Mouse (Mus musculus): Measurements from ENCODE around the gene Batf3.

- no peak for TF ChIP-seq CTCF (IDR thresholded peaks at IDR 0.05; ENCODE audit: low read depth)
- TF ChIP-seq EP300 (IDR thresholded peaks at IDR 0.05; ENCODE audit: low read depth): no peak
Measured at GRCm38 (mm10) chr1:191115514-191116238, 18.0 kb downstream of the Batf3 start.

All from liver, embryonic 14.5 days (tissue).